19 mouse cellular contexts compared by ENCODE assay signal in genomic region chr6:135145976-135146375, GRCm38 (mm10). TPM values are rescaled to one million over a fixed set of nuclear protein-coding genes. Genes with fewer than 3 reads are reported as not detected.
"Had no signal": no experiment of that assay in that cellular context is flagged by ENCODE, and none has a peak within 500 bp of the region (broad histone marks: within the 10 kb centered on the region; RNA-seq: fewer than 3 reads in every experiment).

No protein-coding gene starts in this region.

- H3K36me3 ChIP-seq: neural tube, embryonic 13.5 days; neural tube, embryonic 15.5 days; stomach, embryonic 15.5 days had no signal

- H3K9ac ChIP-seq: neural tube, embryonic 13.5 days; neural tube, embryonic 15.5 days; stomach, embryonic 15.5 days had no signal

- H3K27me3 ChIP-seq: neural tube, embryonic 13.5 days; neural tube, embryonic 15.5 days; stomach, embryonic 15.5 days had no signal

- H3K4me3 ChIP-seq: neural tube, embryonic 13.5 days; neural tube, embryonic 15.5 days; stomach, embryonic 15.5 days had no signal

- H3K4me1 ChIP-seq: neural tube, embryonic 13.5 days; stomach, embryonic 15.5 days had no signal

- H3K4me2 ChIP-seq: neural tube, embryonic 13.5 days; neural tube, embryonic 15.5 days; stomach, embryonic 15.5 days had no signal

- H3K27ac ChIP-seq: neural tube, embryonic 13.5 days; neural tube, embryonic 15.5 days; stomach, embryonic 15.5 days; stomach, postnatal 0 days had no signal

- H3K9me3 ChIP-seq: neural tube, embryonic 13.5 days; neural tube, embryonic 15.5 days; stomach, embryonic 15.5 days had no signal

- DNase-seq: retina, postnatal 1 day; right cerebral cortex, adult 18-20 months; right cerebral cortex, postnatal 14 days; right cerebral cortex, postnatal 25 days; right cerebral cortex, postnatal 4 days; spleen, adult 18-20 months; thymus, adult 18-20 months; thymus, adult 2 months; thymus, postnatal 14 days; thymus, postnatal 25 days; thymus, postnatal 36 days; thymus, postnatal 4 days had no signal

RNA-seq across cellular contexts. Expression of gene Gprc5d, which starts 27.9 kb away (rescaled TPM):
- polyA plus RNA-seq: neural tube, embryonic 13.5 days; neural tube, embryonic 14.5 days; neural tube, embryonic 15.5 days; small intestine, adult 2 months; stomach, embryonic 14.5 days; stomach, embryonic 15.5 days had no signal
